Mouse (Mus musculus) cerebellum, adult 9-11 months (tissue): ENCODE measurements around the gene Akap7.
"Not testable (repeated sequence)": the region's sequence is repeated elsewhere in the genome, so short reads cannot be mapped to it uniquely, and the experiment has no call there.

Experiments
- DNase-seq: peaks from one replicate; pipeline ENCODE4 v3.0.0; 2022

The Akap7 gene

DNA sequence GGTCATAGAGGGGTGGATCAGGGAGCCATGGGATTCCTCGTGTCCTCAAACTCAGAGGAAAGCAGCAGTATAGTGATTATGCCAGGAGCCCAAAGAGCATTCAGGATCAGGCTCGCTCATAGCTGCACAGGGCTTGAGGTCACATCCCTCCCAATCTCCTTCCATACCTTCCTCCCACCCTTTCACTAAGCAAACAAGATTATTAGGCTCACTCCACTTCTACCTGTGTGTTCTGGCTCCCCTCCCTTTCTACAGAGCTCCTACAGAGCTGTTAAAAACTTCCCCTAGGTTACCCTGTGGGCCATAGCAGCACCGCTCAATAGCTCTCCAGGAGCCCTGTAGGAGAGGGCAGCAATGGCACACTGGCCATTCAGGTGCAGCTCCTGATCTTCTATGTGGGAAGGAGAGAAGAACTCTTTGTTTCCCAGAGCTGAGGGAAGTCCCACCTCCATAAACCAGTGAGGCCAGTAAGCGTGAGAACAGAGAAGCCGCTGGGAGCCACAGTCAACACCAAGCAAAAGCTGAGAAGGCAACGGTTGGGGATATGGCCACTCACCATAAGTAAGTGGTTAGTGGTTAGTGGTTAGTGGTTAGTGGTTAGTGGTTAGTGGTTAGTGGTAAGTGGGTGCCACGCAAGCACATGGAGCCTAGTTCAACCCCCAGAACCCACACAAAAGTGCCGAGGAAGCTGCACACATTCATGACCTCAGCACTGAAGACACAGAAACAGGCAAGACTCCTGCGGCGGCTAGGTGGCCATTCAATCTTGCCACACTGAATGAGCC, 122.7 kb downstream of the Akap7 start:
- DNase-seq = no peak

- DNase-seq = no peak
These were observed 124.4 kb downstream of the Akap7 start for GRCm38 (mm10) chr10:25183271-25183670.

DNA sequence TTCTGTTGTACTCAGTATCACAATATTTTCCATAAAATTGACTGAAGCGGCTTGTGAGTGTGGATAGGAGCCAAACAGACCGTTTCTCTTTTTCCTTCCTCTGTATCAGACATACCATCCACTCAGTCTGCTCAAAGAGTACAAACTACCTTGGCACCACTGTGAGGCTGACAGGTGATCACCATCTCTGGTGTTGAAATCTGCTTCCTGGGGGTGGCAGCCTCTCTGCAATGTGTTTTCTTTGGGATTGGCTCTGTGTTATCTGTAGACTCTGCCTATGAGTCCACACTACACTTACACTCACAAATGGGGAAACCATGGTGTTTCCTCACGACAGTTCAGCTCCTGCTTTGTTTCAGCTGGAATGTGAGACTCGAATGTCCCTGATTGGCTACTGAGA, 128.6 kb downstream of the Akap7 start:
- no peak for DNase-seq

GRCm38 (mm10) chr10:25177270-25177669, 130.4 kb downstream of the Akap7 start:
- DNase-seq = peak; percentile 65

DNA sequence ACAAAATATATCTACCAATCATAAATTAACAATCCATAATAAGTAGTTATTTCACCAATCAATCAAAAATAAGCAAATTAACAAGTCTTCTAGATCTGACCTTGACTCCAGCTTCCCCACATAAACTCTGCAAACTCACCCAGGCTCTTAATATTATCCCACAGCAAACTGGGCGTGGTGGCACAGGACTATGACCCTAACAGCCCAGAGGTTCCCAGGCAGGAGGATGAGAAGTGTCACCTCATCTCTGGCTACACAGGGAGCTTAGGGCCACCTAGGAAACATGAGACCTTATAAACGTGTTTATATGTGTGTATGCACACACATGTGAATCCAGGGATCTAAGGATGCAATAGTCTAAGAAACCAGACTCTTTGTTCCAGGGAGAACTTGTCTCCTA, 132.8 kb downstream of the Akap7 start:
- DNase-seq = no peak

DNA sequence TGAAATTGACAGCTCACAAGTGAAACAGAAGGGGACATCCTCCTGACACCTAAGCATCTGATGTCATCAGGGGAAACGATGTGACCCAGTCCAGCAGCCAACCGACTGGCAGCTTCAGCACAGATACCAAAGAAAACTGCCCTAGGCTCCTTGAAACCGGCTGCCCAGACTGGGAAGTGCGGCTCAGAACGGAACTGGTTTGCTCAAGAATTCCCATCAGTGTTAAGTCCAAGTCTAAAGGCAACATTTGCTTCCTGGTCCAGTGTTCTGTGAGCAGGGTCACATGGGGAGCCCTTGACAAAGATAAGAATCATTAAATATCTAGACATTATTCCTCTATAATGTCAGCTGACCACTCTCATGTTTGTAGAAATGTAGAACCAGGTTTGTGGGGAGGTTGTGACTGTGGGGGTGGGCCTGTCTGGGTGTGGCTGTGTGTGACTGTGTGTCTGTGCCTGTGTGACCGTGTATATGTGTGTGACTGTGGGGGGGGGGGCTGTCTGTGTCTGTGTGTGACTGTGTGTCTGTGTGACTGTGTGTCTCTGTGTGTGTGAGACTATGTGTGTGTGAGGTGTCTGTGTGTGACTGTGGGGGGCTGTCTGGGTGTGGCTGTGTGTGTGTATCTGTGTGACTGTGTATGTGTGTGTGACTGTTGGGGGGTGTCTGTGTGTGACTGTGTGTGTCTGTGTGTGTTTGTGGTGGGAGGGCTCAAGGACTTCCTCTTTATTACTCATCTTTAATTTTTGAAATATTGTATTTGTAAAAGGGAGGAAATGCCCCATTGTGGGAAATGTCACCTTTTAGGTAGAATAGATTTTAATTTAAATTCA, 140.1 kb downstream of the Akap7 start:
- no peak for DNase-seq

- not testable (repeated sequence) for DNase-seq
These were observed 144.2 kb downstream of the Akap7 start for GRCm38 (mm10) chr10:25163510-25163909.

GRCm38 (mm10) chr10:25161701-25162100, 146.0 kb downstream of the Akap7 start:
- no peak for DNase-seq

DNA sequence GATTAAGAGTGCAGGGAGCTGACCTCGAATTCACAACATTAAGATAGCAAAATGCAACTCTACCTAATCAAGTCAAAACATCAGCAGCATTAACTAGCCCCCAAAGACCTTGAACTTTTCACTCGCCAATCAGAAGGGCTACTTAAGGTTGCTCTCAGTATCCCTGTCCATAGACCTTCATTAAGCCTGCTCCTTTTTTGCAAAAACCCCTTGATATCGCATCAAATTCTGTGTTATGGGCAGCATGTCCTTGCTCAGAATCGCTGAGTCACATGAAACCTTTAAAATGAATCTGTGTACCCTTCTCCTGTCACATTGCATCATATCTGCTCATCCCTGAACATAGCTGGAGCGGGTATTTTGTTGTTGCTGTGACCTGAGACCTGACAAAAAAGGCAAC, 149.0 kb downstream of the Akap7 start:
- DNase-seq = no peak

GRCm38 (mm10) chr10:25157339-25157738, 150.3 kb downstream of the Akap7 start:
- no peak for DNase-seq

- DNase-seq = no peak
These were observed 153.4 kb downstream of the Akap7 start for GRCm38 (mm10) chr10:25154225-25154624.

GRCm38 (mm10) chr10:25151172-25151800, 156.4 kb downstream of the Akap7 start:
- DNase-seq = no peak

- DNase-seq = no peak
These were observed 161.8 kb downstream of the Akap7 start for GRCm38 (mm10) chr10:25145851-25146250.

DNA sequence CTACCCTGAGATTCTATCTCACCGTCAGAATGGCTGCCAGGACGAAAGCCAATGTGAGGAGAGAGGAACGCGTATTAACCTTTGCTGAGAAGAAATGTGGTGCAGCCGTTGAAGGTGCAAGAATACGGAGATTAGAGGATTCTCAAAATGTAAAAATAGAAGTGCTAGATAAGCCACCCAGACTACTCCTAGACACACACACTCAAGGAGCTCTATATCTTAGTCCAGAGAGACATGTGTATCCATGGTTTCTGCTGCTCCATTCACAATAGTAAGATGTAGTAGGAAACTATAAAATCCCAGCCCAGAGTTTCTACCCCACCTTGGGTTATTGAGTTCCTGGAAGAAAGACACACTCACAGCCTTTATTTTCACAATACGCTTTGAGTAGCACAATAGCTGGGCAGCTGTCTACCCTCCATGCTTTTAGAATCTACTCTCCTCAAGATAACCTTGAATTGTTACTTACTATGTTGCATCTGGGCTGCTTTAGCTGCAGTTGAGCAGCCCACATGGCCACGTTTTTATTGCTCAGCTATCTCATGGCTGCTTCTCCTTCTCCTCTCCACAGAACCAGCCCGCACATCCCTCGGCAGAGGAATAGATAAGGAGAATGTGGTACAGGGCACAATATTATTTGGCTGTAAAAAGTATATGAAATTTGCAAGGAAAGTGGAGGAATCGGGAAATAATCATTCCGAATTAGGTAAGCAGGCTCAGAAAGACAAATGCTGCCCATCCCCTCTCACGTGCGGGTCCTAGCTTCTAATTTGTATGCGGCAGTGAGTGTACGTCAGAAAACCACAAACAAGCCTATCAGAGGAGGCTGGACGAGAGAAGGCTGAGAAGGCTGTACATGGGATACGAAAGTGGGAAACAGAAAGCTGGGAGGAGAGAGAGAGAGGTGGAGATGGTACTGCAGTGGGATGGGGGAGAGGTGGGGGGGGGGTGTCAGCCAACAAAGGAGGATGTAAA, 162.6 kb downstream of the Akap7 start:
- no peak for DNase-seq

- no peak for DNase-seq
These were observed 165.9 kb downstream of the Akap7 start for GRCm38 (mm10) chr10:25141781-25142180.

DNA sequence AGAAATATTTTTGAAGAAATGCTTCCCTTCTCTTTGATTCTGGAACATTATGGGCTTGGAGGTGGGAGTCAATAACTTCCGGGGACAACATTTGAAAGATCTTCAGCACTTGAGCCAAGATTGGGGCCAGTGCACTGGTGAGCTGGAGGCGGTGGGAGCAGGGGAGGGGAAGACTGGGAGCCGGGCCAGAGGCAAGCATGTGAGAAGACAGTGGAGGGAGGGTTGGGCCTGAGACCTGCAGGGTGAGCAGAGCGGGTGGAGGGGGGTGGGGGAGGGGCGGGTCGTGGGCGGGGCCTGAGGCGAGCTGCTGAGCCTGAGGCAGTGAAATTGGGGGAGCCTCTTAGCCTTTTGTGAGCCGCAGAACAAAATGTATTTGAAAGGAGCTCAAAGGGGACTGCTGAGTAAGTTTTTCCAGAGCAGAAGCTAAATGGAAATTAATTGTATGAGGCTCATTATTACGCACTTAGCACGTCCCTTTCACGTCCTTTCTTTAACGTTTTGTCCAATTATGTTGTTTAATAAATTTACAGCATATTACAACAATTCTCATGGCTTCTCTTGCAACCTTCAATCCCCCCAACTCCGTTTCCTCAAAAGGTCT, 167.4 kb downstream of the Akap7 start:
- no peak for DNase-seq

DNA sequence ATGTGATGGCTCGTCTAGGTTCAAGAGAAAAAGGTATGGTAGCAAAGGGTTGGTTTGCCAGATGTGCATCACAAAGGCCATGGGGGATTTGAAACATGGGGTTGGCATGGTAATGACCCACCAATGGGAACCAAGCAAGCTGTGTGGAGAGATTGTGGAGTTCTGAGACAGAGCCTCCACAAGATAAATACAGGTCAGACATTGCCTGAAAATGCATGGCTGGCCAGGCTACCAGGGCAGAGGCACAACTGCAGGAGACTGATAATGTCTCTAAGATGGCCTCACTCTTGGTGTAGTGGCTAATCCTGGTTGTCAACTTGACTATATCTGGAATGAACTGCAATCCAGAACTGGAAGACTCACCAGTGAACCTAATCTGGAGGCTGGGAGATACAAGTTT, 174.1 kb downstream of the Akap7 start:
- DNase-seq = no peak

GRCm38 (mm10) chr10:25128455-25128863, 179.2 kb downstream of the Akap7 start:
- no peak for DNase-seq

DNA sequence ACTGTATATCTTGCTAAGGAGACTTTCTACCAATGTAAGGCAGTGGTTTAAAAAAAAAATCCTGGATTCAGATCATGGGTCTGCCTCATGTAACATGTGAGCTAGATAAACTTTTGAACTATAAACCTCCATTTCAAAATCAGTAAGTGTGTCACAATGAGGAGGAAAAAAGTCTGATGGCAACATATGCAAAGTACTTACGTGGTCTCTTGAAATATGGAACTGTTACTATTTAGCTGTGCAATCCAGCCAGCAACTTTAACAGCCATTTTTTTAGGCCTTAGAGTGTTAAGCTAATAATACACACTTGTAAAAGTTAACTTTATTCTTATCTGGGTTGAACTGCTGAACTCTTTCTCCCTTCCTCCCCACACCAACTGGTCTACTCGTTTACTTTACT, 181.6 kb downstream of the Akap7 start:
- DNase-seq = no peak

DNA sequence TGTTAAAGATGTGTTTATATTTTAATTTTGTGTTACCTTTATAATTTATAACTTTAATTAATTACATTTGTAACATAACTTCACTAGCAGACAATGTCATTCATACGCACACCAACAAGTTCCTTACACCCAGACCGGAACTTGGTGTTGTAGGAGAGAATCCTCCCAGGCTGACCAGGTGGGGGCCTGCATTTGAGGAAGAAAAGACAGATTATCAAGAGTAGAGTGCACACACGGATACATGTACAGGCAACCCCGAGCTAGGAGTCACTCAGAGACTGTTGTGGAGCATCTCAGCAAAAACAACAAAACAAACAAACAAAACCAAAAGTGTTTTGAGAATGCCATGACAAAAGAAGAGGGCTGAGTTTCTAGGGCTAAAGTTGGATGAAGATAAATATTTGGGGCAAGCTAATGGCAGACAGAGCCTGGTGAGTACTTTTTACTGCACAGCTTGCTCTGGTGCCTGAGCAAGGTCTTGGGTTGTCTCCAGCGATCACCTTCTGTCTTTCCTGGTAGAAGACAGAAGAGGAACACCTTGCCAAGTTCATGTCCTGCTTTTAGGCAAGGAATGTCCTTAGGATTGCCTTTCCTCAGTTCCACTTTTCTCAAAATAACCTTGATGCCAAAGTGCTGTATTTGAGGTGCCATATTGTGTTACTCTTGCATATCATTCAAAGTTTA, 186.7 kb downstream of the Akap7 start:
- peak; percentile 93 for DNase-seq
